Mouse (Mus musculus) mouse embryonic stem cell (cell line): ENCODE data around the gene Gngt2.

Source experiments
- in situ Hi-C, 2 experiments: fragments of 300-500 bp; cut with MboI; formaldehyde crosslinking; loops; 1 replicate in 1 of 2; 3 replicates in 1 of 2; pipeline ENCODE4 v1.14.3; 2019 to 2020; ENCODE audit warnings: low sequenced_read_pairs in 2 of 2, low pct_unique_long_range_greater_than_20kb in 1 of 2, mixed read lengths in 1 of 2; ENCODE audit not compliant: unreplicated experiment in 1 of 2

The Gngt2 gene

DNA sequence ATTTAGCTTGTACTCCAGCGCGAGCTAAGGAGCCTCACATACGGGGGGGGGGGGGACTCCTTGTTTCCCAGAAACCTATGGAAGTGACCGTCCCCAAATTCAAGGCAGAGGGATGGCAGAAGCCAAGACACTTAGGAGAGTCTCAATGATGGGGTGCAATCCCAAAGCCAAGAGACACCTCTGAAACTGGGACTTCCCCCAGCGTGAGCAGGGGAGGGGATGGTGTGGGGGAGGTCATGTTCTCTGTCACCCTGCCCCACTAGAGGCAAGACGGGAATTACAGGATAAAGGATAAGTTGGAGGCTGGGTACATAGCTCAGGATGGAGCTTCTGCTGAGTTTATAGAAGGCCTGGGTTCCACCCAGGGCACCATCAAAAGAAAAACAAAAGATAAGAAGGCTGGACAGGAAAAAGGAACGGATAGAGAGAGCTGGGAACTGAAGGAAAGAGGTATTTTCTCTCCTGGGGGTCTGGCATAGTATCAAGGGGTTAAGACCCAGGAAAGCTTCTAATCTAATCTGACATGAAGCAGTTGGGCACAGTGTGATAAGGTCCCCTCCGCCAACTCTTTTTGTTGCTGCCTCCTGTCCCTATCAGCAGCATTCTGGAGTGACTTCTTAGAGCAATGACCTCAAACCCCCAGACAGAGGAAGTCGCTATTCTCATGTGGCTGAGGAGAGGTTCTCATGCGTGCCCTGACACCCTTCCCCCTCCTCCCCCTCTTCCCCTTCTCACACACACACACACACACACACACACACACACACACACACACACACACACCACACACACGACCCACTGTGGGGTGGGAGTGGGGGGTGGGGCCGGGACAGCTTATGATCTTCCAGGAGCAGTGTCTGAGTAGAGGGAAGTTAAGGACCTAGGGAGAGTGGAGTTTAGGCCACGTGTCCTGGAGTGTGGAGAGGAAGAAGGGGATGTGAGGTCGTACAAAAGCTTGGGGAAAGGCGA, 2.0 kb upstream of the Gngt2 start:
- in situ Hi-C loops: no loop called here

DNA sequence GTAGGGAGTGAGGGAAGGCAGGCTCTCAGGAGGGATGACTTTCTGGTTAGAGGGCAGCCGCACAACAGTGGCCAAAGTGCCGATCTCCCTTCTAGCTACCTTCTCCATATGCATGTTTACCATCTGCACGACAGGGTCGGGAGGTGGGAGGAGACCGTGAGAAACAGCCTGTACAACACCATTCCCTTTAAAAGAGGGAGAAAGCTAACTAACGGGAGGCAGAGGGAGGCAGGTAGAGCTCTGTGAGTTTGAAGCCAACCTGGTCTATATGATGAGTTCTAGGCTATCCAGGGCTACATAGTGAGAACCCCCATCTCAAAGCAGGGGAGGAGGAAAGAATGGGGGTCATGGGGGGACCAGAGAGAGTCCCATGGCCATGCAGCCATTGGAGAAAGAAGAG, 1.2 kb upstream of the Gngt2 start:
- in situ Hi-C loops: no loop called here

DNA sequence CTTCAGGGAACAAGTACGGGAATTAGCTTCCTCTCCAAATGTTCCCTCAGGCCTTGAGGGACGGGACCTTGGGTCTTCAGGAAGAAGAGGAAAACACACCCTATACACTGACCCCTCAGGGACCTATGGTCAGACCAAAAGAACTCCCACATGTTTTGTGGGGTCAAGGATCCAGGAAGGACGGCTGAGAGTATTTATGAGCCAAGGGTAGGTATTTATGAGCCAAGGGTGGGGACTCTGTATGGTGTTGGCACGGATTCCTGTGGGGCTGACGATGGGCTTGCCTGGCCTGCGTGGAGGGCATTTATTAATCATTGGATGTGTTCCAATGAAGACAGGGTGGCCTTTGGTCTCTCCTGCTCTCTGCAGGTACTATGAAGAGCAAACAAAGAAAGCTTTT, 583 bp upstream of the Gngt2 start:
- in situ Hi-C loops: no loop called here

DNA sequence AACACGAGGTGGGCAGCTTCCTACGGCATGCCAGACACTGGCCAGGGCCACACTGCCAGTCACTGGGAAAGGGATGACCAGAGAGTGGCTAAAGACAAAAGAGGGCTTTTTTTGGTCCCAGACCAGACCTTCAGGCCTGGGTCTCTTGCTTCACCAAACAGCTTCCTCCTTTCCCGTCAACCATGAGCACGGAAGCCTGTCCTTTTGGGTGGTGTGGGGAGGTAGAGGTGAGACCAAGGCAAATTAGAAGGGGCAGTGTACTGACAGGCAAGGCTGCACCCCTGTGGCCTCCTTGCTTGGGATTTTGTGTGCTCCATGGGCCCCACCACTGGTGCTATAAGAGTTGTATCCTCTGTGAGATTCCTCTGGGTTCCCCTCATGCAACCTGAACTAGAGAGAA, 1.6 kb downstream of the Gngt2 start:
- in situ Hi-C loops: no loop called here

DNA sequence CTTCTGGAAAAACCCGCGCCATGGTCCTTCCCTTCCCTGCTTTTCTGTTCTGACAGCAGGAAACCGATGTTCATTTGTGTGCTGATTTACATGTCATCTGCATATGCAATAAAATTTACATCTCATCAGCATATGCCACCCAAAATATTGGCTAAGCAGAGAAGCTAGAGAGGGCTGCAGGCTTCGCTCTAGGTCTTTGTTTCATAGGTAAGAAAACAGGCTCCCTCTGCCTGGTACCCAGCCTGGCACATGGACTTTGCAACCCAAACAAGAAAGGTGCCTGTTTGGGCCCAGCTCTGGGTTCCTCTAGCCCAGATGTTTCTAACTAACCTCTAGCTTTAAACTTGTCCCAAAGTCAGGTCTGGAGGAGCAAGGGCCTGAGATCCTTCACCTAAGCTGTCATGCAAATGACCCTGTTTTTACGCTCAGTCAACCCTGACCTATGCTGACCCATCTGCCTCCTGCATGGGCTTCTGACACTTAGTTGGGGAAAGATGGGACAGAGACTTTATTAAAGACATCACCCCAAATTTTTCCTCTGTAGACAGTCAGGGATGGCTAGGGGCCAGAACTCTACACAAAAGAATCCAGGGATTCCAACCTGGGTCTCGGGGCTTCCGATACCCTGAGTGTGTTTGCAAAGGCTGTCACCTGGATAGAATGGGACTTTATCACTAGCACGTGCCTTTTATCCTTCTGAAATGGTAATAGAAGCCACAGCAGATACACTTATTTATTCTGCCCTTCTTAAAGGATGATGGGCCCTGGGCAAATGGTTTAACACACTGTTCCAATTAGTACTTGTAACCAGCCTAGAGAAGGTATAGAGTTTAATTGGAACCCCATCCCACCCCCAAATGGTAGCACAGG, 2.2 kb downstream of the Gngt2 start:
- in situ Hi-C loops: no loop called here

DNA sequence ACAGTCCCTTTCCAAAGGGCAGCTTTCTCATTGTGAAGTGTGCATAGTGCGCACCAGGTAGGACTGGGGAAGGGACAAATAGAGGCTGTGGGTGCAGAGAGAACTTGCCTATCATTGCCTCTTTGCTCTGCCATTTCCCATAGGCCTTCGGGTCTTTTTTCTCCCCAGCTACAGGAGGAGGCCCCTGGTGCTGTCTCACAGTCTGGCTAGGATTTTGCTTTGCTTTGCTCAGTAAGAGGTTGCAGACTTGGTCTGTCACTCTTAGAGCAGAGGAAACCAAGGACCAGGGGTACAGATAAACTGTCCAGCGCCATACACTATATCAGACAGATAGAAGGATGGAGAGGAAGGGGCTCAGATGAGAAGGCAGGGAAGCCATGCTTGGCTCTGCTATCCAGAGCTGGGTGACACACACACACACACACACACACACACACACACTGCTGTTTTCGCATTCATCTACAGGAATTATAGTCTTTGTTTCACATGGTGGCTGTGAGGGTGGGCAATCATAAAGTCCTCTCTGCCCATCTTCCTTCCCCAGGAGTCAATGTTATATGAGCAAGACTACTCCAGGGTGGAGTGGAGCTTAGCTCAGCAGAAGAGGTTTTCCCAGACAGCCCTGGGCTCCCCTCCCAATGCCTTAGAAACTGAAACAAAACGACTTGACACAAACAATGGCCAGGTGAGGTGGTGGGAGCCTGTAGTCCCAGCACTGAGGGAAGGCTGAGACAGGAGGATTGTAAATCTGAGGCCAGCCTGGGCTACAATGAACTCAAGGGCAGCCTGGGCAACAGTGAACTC, 3.9 kb downstream of the Gngt2 start:
- in situ Hi-C loops: no loop called here

DNA sequence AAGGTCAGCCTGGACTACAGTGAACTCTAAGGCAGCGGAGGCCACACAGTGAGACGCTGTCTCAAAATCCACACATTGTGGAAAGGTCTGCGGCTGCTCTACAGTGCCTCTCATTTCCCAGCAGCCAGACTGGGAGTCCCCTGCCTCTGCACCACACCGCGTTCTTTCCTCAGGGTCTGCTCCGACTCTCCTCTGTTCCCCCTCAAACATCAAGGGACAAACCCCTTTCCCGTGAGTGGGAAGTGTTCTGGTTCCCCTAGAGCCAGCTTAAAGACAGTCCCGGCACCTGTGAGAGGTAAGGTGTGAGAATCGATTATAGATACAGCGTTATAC, 4.4 kb downstream of the Gngt2 start:
- in situ Hi-C loops: no loop called here

DNA sequence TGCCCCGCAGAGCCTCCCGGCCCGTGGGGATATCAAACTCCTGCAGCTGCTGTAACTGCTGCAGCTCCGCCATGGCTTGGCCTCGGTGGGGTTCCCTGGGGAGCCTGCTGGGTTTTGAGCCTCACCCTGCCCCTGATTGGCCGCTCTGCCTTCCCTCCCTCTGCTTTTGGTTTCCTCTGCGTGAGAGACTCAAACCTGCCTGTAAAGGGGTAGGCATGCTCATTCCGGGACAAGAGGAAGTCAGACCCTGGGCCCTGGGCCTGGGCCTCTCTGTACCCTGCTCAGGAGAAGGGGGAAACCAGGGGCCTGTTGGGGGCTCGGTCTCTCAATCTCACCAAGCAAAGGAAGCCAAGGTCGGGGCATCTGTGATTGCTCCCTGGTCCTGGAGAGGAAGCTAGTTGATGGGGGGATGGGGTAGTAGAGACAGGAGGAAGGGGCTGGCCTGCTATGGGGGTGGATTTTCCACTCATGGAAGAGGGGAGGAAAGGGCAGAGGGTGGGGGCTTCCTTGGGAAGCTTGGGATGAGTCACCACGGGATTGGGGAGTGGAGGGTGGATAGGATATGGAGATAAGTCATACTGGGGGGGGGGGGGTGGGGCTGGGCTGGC, 5.2 kb downstream of the Gngt2 start, which contains the start of gene Abi3:
Abi3 (minus strand) TSS at position 403 of the 608 bp plus-strand sequence.
- in situ Hi-C loops: no loop called here

DNA sequence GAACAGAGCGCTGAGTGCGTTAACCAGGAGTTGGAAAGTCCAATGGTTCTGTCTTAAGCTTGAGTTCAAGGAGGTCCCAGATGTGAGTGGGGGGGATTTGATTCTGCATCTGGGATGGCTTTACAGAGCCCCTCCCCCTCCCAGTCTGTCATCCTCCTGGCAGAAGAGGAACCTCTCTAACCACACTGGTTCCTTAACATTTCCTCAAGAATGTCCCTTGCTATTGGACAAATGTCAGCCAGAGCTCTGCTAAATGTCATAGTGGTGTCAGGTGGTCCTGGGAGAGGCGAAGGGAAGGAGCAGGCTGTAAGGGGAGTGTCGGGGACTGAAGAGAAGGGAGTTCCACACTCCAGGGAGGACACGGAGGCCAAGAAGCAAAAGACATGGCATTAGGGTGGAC, 5.9 kb downstream of the Gngt2 start:
- in situ Hi-C loops: no loop called here

DNA sequence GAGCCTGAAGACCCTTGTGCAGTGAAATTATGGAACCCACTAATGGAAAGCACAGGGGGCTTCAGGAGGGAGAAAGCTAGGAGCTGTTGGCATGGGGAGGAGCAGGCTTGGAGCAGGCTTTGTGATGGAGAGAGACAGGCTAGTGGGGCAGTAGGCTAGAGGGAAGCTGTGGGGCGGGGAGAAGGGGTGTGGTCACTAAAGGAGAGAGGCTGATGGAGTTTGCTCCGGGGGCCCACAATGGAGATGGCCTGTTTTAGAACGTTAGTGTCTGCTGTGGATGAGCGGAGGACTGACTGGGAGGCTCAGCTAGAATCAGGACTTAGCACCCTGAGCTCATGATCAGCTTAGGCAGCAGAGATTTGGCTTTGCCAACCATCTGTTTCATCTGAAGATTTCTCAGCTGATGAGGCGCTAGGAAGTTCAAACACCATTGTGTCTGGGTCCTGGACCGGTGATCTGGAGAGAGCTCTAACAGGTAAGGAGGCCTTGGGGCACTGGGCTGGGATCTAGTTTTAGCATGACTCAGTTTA, 6.5 kb downstream of the Gngt2 start:
- in situ Hi-C loops: no loop called here

DNA sequence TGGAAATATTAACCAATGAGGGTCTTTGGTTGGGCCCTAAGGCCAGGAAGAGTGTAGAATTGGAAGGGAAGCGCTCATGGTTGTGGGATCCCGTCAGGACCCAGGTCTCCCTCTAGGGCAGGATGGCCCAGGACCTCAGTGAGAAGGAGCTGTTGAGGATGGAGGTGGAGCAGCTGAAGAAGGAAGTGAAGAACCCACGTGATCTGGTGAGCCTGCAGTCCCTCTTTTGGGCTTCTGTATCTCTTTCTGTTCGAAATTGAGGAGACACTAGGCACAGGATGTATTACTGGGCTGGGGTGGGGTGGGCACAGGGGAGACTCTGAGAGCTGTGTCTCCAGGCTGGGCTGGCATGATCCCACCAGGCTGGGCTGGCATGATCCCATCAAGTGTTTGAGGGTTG, 7.9 kb downstream of the Gngt2 start:
- in situ Hi-C loops: no loop called here

DNA sequence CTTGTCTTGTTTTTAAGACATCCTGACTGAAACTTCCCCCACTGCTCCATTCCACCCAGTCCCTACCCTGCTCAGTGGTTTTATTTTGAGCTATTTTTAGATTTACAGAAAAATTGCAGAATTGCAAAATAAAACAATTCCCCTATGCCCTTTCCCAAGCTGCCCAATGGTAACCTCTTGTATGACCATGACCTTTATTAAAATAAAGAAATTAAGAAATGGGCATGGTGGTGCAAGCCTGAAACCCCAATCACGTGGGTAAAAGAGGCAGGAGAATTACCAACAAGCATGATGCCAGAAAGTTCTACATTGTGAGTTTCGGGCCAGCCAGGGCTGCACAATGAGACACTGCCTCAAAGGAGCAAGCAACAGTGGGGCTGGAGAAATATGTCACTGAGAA, 13.9 kb downstream of the Gngt2 start:
- in situ Hi-C loops: loop anchor here in 1 of 2 experiments (5.0 kb wide), 1 partner anchor 69 kb away; no protein-coding TSS in a partner anchor

DNA sequence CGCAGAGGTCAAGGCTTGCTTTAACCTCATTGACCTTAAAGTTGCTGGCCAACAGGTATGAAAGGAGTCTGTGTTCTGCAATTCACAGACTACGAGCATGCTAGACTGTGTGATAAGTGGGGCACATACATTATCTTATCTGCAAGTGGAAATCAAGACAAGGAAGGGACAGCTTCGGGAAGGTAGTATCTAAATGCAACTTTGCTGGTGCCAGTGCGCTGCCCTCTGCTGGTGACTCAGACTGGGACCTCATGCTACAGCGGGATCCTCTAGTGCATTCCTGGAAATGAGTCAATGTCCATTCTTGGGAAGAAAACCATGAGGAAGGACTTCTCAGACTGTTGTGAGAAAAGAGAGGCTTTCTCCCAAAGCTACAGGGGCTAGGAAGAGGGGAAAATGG, 16.7 kb downstream of the Gngt2 start:
- in situ Hi-C loops: loop anchor here in 1 of 2 experiments (5.0 kb wide), 1 partner anchor 71 kb away; no protein-coding TSS in a partner anchor

DNA sequence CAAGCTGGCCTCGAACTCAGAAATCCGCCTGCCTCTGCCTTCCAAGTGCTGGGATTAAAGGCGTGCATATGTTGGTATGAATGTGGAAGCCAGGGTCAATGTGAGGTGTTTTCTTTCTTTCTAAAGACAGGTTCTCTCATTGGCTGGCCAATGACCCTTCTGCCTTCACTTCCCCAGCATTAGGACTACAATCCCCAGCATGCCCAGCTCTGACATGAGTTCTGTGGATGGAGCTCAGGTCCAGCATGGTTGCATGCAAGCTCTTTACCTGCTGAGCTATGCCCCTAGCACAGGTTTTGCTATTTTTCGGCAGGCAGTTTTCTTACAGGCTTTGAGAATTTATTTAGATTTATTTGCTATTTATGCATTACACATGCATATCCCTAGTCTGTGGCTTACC, 20.3 kb downstream of the Gngt2 start:
- in situ Hi-C loops: no loop called here

DNA sequence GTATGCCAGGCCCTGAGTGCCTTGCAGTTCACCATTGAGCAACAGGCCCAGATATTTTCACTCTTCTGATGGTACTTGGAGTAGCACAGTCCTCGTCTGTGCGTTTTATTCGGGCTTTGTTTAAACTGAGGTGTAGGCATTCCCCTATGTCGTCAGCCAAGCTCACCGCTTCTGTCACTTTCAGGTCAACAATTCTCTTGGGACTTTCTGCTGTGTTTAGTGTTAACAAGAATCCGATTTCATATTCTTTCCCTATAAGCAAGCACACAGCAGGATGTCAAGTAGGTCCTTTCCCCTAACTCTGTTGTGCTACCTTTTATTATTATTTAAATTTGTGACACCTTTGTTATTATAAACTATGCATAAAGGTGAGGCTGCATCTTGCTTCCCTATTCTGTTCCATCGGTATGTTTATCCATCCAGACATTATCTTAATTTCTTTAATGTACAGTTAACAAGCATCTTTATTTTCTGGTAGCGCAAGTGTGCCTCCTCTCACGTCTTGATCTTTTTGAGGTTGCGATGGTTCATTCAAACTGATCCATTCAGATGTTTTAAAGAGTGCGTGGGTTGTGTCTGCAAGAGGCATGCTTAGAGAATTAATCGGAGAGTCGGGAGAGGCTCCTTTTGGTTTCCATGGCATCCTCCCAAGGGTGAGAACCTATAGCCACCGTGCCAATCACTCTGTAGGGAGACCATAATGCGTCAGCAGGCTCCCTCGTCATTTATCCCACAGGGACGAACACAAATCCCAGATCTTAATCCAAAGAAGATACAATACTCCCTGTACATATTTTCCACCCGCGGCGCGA, 20.9 kb downstream of the Gngt2 start:
- in situ Hi-C loops: no loop called here

DNA sequence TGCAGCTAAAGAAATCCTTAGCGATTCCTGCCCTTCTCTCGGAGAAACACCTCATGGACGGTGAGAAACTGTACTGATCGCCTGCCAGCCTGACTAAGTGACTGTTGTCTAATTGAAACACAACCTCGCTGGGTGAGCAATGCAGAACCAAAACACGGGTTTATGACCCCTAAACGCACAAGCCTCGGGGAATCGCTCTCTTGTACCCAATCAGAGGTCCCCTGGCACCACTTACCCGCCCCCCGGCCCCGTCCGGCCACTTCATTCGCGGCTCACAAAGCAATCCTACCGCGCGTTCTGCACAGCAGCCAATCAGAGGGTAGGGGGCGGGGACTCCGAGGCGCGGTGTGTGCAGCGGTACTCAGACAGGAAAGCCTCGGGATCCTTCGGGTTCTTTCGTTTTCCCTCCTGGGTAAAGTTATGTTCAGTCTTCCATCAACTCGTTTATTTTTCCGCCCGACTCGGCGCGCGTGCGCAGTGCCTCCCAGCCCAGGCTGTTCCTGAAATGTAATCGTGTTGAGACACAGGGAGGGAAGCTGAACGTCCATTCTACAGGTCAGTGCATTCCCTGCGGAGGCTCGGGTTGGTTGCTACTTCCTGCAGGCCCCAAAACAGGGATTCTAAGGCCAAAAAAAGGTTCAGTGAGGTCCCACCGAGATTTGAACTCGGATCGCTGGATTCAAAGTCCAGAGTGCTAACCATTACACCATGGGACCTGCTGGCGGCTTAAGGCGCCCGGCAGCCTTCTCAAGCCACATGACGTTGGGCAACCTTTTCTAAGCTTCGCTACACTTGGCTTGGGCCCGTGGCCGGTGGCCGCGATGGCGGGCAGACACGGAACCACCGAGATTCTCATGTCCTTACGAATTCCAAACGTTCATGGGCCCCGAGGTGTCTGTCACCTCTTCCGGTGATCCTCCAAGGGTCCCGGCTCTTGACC, 21.8 kb downstream of the Gngt2 start:
- in situ Hi-C loops: no loop called here
